Mouse (Mus musculus): ENCODE measurements around the gene Knl1.
"Not testable (repeated sequence)": the region's sequence is repeated elsewhere in the genome, so short reads cannot be mapped to it uniquely, and the experiment has no call there.

Knl1 gene

DNA sequence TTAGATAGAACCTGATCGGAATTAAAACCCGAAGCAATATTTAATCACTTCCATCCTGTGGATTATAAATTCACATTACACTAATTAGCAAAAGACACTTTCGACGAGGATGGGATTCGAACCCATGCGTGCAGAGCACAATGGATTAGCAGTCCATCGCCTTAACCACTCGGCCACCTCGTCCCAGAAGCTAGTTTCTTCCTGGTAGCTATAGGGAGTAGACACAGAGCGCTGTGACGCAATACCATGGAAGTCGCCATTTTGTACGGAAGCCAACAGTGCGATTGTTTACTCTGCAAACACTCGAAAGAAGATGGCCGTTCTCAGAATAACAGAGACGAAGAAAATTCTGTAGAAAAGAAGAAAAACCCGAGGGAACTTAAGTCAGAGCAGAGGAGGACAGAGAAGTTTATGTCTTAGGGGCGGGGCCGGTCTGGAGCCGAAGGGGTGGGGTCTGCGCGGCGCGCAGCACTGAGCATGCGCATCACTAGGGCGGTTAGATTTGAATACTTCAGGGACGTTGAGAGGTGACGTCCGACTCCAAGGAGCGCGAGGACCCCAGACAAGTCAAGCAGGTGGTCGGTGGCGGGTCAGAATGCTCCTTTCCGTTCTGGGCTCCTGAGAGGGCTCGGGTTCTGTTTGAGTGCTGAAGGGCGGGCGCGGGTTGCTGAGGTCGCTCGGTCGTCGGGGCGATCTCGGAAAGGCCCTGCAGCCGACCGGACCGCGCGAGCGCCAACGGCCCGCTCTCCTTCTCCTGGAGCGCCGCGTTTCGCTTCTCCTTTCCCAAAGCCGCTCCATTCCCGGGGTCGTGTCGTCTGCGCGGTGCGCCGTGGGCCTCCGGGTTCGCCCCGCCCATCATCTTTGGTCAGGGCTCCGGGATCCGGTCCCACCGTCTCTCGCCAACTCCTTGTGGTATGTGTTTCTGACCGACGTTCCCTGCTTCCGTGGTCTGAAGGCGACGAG is at the start of gene Knl1:
Knl1 (plus strand) TSS at position 471 of the 963 bp plus-strand sequence.
- peak; percentile 90 to 92 for DNase-seq

DNA sequence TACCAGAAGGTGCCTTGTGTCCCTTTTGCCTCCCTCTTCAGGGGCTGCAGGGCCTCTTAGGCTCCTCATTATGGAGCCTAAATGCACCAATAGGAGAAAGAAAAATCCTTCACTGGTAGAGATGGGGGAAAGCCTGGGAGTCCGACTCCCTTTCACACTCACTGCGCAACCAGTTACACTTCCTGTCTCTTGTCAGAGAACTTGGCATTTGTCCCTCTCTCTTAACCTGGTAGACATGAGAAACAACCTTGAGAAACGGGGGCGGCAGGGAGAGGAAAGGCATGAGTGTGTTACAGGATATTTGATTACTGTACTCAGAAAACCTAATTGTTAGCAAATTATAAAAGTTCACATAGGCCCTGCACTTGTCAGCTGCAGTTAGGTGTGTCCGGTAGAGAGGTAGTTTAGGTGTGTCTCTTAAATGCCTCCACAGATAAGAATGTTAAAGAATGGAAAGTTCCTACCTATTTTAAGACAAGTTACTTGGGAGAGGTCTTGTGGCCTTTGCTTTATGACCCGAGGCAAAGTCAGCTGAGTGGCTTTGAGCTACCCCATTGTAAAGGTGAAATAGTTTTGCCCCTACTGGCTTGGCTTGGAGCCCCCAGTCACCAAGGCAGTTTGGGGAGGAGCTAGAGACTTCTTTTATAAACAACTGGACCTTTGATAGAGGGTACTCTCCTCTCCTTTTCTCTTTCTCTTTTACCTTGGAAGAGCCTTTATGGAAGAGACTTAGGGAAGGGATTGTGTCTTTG is 48.6 kb upstream of the Knl1 start:
- no peak for DNase-seq

DNA sequence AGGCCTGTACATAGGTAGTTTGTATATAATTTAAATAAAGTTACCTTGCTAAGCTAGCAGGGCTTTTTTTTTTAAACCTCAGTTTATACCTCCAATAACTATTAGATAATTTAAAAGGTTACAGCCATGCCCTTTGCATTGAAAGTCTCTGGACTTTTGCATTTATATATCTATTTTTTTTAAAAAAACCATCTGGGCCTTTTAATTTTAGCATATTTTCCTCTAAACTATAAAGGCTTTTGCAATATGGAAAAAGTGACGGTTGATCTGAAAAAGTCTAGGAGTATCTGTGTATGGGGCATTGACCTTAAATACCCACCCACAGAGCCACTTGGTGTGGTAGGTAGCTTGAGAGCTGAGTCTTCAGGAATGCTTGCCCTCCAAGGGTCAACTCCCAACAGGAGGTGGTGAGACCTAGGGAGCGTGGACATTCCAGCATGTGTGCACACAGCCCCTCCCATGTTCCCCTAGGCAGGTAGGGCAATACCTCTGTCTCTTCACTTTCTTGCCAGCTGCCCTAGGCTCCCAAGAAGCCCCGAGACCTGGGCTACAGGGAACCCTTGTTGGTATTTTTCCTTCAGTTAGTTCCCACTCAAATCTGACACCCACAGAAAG is 47.8 kb upstream of the Knl1 start:
- no peak for DNase-seq

DNA sequence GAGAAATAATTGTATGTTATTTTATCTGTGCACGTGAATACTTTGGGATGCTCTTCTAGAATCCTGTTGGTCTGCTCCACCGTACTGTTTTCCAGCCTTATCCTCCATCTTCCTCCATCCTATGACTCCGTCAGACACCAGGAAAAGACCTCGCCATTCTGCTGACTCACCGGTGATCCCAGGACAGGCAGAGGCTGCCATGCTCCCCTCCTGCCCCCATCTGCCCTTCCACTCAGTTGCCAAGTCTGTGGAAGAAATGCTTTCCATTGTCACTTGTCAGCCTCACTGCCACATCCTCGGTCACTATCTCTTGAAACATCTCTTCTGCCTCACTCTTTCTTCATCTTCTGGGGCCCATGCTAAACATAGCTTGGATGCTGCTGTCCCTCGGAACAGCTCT is 40.0 kb upstream of the Knl1 start:
- no peak for DNase-seq

DNA sequence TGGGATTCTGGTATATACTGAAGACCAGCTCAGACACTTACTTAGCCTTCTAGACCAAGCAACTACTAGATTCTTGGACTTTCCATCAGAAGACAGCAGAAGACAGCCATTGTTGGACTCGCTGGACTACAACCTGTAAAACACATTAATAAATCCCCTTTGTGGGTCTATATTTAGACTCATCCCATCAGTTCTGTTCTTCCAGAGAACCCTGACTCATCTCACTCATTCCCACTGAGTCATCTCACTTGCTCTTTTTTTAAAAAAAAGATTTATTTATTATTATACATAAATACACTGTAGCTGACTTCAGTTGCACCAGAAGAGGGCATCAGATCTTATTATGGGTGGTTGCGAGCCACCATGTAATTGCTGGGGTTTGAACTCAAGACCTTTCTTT is 37.5 kb upstream of the Knl1 start:
- no peak for DNase-seq

DNA sequence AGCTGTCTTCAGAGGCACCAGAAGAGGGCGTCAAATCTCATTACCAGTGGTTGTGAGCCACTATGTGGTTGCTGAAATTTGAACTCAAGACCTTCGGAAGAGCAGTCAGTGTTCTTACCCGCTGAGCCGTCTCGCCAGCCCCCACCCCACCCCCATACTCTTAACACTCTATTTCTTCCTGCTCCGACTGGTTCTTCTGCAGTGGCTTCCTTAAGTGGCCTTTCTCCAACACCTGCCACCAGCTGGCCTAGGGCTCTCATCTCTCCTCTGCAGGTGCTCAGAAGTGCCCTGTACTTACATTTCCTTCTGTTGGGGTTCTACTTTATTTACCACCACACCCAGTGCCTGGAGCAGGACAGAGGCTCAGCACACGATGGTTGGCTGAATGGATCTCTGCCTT is 31.9 kb upstream of the Knl1 start:
- DNase-seq, result peak in 1 of 2 experiments; percentile 21

DNA sequence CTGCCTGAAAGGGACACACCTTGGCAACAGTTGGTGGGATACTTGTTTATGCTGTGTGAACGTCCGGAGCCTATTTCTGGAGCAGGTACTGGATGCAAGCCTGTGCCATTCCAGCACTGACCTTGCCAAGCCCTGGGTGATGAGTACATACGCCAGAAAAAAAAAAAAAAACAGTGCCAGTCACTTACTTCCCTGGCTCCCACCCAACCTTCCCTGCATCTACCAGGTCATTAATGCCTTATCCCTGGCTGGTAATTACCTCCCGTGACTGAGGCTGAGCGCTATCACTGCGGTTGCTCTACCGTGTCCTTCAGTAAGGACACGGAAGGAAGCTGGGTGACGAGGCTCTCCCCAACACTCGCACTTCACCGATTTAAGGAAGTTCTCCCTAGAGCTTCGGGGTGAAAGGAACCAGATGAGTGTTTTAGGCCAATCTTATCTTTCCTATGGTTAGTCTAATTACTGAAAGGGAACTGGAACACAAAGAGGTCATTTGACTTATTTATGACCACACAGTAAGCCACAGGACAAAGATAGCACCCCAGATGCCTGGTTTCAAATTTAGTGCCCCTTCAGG is 31.2 kb upstream of the Knl1 start:
- DNase-seq, result no peak

DNA sequence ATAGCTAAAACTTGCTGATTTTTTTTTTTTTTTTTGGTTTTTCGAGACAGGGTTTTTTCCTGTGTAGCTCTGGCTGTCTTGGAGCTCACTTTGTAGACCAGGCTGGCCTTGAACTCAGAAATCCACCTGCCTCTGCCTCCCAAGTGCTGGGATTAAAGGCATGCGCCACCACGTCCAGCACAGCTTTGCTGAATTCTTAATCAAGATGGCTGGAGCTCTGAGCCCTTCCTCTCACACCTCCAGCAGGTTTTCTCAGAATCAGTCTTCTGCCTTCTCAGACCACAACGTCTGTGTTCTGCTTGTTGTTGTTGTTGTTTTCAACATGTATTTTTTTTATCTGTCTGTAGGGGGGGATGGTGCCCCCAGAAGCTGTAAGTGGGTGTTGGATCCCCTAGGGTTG is 30.6 kb upstream of the Knl1 start:
- DNase-seq, result not testable (repeated sequence)

DNA sequence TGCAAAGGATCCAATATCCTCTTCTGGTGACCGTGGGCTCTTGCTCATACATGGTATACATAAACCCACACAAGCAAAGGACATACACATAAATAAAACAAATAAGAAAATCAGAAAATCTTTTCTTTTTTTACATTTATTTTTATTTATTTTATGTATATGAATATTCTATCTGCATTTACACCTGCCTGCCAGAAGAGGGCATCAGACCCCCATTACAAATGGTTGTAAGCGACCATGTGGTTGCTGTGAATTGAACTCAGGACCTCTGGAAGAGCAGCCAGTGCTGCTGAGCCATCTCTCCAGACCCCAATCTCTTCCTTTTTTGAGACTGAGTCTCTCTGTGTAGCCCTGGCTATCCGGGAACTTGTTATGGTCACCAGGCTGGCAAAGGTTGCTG is 29.3 kb upstream of the Knl1 start:
- DNase-seq, result no peak

DNA sequence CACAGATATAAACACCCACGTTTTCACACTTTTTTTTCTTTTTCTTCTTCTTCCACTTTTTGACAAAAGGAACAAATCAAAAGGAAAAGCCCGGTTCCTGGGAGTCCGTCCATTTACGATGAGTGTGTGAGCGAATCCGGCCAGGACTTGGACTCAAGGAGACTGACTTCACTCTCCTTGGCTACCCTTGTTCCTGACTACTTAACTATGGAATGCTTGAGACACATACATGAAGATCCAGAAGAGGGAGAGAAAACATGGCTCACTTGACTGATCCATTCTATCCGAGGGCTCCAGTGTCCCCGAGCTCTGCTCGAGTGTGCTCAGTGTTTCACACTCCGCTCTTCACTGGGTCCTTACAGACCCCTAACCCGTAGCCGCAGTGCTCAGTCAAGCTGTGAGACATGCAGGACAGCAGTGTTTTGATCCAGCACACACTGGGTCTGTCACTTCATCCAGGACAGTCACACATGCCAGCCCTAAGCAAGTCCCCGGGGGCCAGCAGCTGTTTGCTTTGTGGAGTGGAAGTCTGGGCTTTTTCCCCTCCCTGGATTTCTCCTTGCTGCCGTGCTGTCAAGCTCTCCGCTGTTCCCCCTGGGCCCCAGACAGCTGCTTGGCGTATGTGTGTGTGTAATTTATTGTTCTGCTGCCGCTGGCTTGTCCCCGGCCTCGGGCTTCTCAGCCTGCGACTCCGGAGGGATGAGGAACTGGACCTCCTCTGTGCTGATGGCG is 28.4 kb upstream of the Knl1 start:
- DNase-seq, result no peak

DNA sequence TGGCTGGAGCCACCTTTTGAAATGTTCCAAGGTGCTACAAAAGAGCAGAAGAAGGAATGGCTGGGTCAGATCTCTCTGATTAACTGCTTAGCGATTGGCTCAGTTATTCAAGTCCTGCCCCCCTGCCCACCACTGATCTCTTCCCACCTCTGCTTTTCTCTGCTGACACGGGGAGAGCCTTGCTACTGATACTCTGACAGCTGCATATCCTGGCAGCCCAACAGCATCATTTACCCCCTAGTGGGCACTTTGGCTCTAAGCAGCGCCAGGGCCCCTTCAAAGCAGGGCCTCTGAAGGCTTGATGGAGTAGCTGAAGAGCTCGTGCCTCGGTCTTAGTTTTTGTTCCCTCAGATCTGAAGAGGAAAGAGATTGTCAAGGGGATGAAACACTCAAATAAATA is 27.8 kb upstream of the Knl1 start:
- DNase-seq, result no peak

DNA sequence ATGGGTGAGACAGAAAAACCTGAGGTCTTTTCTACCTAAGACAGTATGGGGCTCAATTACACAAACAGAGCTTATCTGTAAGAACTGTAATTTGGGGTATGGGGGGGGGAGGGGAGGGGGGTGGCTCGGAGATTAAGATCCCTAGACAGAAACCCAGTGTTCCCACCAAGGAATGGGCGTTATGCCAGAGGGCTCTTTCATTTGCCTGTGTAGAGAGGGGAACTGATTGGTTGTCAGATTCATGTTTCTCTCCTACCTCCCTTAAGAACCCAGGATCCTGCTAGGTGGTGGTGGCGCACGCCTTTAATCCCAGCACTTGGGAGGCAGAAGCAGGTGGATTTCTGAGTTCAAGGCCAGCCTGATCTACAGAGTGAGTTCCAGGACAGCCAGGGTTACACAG is 27.4 kb upstream of the Knl1 start:
- DNase-seq, result no peak

DNA sequence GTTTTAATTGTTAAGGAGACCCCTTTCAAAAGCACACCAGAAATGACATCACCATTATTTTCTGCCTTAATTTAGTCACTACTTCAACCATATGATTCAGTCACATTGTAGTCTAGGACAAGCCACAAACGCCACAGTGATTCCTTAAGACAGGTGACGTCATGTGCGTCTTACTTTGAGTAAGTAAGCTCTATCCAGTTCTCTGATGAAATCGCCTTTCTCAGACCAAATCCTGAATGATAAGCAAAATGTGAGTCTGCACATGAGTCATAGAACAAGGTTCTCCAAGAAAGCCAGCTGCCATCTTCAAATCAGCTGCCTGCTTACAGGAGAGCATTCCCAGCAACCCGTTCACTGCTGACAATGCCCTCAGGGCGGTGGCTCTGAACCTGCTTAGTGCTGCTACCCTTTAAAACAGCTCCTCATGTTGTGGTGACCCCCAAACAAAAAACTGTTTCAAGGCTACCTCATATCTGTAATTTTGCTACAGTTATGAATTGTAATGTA is 23.7 kb upstream of the Knl1 start:
- no peak for DNase-seq

DNA sequence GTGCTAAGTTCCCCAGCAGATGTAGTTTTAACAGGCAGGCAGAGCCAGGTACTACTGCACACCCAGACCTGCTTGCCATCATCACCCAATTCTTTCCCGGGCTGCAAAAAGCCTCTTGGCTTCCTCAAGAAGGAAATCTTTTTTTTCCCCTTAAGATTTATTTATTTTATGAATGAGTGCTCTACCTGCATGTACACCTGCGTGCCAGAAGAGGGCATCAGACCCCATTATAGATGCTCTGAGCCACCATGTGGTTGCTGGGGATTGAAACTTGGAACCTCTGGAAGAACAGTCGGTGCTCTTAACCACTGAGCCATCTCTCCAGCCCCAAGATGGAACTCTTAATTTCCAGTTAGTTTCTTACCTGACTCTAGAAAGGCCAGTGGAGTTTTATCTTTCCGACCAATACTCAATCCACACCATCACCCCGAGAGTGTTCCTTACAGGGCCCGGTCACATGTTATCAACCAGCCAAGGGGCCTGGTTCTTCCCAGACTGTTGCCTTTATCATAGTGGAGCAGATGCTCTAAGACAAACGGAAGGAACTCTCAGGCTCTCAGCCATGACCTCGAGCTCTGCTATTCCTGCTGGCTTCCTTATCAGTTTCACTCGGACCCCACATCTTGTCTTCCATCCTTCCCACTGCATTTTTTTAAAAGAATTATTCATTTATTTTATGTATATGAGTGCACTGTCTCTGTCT is 22.2 kb upstream of the Knl1 start:
- no peak for DNase-seq

DNA sequence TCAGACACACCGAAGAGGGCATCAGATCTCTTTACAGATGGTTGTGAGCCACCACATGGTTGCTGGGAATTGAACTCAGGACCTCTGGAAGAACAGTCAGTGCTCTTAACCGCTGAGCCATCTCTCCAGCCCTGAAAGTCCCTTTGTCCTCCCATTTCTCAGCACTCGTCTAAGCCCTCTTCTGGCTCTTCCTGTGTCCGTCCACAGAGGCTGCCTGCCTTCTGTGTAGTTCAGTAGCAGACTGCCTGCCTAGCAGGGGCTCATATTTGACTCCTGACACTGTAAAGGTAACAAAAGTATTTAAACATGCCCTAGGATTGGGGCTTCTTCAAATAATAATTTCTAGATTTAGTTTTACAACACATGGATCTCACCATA is 21.7 kb upstream of the Knl1 start:
- DNase-seq, result no peak

DNA sequence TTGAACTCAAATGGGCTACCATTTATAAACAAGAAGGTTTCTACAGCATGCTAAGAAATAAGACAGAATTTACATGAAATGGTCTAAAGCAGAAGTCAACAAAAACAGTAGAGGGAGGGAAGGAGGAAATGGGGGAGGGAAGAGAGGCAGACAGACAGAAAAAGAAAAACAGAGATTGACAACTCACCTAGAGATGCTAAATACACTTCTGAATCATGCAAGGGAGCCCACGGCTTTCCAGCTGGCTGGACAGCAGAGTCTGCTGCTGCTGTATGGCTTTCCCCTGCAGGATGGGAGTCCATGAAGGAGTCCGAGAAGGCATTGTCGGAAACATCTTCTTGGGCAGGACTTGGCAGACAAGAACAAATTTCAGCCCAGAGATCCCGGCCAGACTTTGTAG is 20.0 kb upstream of the Knl1 start:
- DNase-seq, result no peak

DNA sequence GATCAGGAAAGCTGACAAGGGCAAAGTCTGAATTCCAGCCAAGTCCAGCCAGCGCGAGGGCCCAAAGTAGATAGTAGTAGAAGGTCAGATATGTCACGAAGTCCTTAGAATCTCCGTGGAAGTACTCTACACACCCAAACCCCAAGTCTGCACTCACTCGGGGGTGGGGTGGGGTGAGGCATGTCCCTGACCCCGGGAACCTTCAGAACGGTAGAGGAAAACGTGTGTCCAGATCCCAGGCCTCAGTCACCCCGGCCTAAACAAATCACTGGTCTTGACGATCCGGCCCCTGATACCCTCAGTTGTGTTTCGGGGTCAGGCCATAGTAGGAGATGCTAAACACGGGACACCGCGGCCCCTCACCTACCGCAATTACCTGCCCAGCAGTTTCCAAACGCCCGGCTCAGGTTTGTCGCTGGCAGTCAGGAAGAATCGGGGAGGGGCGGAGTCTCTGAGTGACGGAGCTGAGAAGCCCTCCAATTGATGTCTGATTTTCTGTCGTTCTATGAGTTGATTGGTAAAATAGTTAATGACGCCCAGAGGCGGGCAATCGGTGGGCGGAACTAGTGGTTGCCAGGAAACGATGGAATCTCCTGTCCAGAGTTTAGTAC is 17.9 kb upstream of the Knl1 start, which contains the start of gene Ccdc32:
Ccdc32 (minus strand) TSS at position 453 of the 611 bp plus-strand sequence.
- peak; percentile 92 for DNase-seq

DNA sequence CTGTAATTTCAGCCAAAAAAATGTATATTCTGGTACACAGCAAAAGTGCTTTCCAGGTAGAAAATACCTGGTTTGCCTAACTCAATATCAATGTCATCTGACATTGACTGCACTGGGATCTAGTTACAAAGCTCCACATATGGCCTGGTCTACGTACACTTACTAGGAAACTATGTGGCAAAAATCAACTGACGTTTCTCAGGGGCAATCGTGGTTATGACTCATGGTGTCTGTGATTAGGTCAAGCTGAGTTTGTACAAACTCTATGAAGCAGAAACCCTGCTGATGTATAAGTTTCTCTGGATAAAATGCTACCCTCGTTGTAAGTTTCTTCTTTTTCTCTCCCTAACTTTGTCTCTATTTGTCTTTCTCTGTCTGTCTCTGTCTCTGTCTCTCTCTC is 14.7 kb upstream of the Knl1 start:
- no peak for DNase-seq

DNA sequence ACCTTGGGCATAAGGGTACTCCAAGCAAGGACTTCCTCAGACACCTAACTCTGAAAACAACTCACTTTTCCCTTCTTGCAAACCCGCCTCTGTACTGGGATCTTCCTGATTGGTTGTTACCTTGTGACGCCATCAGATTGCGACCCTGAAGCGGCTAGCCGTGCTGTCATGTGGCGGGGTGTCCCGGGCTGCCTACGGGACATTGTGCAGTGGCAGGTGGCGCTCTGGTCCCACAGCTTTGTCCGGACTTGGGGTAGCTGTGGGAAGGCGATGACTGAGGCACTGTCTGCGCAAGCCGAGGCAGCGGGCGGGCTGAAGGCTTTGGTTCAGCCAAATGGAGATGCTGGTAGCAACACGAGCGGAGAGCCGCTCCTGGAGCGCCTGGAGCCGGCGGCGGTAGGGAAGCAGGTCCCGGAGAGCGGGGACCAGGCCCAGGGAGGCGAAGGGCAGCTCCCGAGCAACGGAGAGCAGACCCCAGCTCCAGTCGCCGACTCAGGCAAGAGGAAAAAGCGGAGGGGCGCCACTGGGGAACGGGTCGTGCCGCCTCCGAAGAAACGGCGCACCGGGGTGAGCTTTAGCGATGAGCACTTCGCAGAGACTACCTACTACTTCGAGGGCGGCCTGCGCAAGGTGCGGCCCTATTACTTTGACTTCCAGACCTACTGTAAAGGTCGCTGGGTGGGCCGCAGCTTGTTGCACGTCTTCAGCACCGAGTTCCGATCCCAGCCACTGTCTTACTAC is 12.1 kb upstream of the Knl1 start, which contains the start of gene Rpusd2:
Rpusd2 (plus strand) TSS at position 135 of the 741 bp plus-strand sequence.
- peak; percentile 88 to 90 for DNase-seq

DNA sequence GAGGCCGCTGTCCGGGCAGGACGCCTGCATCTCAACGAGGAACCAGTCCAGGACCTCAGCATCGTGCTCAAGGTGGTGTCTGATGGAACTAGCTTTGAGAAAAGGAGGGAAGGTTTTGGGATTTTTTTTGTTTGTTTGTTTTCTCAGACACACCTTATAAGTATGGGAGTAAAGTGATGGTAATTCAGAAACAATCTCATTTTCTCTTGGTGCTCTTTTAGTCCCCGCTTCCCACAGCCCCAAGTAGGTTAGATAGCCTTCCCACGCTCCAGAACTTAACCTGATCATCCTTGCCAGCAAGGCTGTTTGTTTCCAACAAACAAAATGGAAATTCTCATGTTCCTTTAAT is 11.5 kb upstream of the Knl1 start:
- DNase-seq, result no peak

Measured in thymus, postnatal 36 days (tissue).